Mouse (Mus musculus): Measurements from ENCODE around the gene Lrrc8d.

- TF ChIP-seq CTCF (IDR thresholded peaks at IDR 0.05; ENCODE audit: borderline replicate concordance, control insufficient read depth, extremely low read depth, insufficient read depth, low read length, poor library complexity), result no peak
- TF ChIP-seq POLR2A (IDR thresholded peaks at IDR 0.05; ENCODE audit: control insufficient read depth, extremely low read depth, insufficient read depth, low read length, poor library complexity), result no peak
These were observed 149.5 kb downstream of the Lrrc8d start for GRCm38 (mm10) chr5:105849222-105849621.

Measured in thymus, adult 2 months (tissue).